Comparison of ENCODE assay signal across 1 mouse cellular context in genomic region chr8:57576238-57576637, GRCm38 (mm10).
TF ChIP-seq lines count a peak whose summit lies in the region.

No protein-coding gene starts in this region.

TF ChIP-seq in MEL, 35 proteins besides CTCF, POLR2A, EP300 and RAD21 (continued from another document):
- TF ChIP-seq UBTF (IDR thresholded peaks at IDR 0.05; ENCODE audit: borderline replicate concordance, insufficient read depth, low read depth, low read length), result 0 out of 2 replicates have a peak, but pooled peaks have one; percentile 38
- TF ChIP-seq NELFE (IDR thresholded peaks at IDR 0.05; ENCODE audit: low read depth, low read length), result peak; percentile 86
- TF ChIP-seq ZC3H11A (IDR thresholded peaks at IDR 0.05; ENCODE audit: low read depth, low read length), result no peak
- peak; percentile 35; the same call in 1 of the 2 replicates for TF ChIP-seq BHLHE40 (IDR thresholded peaks at IDR 0.05; ENCODE audit: borderline replicate concordance, low read depth, low read length)
- no peak for TF ChIP-seq MEF2A (IDR thresholded peaks at IDR 0.05; ENCODE audit: extremely low read depth, insufficient replicate concordance, low read depth, low read length, poor library complexity, severe bottlenecking)
- peak; percentile 81 for TF ChIP-seq TBP (IDR thresholded peaks at IDR 0.05; ENCODE audit: low read depth, low read length)
- peak; percentile 58 for TF ChIP-seq MAX (IDR thresholded peaks at IDR 0.05; ENCODE audit: low read length)
- peak; percentile 25; the same call in 1 of the 2 replicates for TF ChIP-seq SMC3 (IDR thresholded peaks at IDR 0.05; ENCODE audit: low read depth, low read length)
- peak; percentile 91 for TF ChIP-seq TCF12 (IDR thresholded peaks at IDR 0.05; ENCODE audit: low read depth, low read length)
- TF ChIP-seq MYB (IDR thresholded peaks at IDR 0.05; ENCODE audit: low read depth, low read length), result peak; percentile 93
- TF ChIP-seq E2F4 (IDR thresholded peaks at IDR 0.05; ENCODE audit: borderline replicate concordance, low read depth, low read length), result no peak
- peak; percentile 25; the same call in 1 of the 2 replicates for TF ChIP-seq ZNF384 (IDR thresholded peaks at IDR 0.05; ENCODE audit: low read depth, low read length)
- peak; percentile 58; the same call in 1 of the 2 replicates for TF ChIP-seq ELF1 (IDR thresholded peaks at IDR 0.05; ENCODE audit: low read depth, low read length)
- peak; percentile 75 for TF ChIP-seq RCOR1 (IDR thresholded peaks at IDR 0.05; ENCODE audit: low read depth, low read length)
- peak; percentile 91 for TF ChIP-seq GATA1 (IDR thresholded peaks at IDR 0.05; ENCODE audit: low read depth, low read length)
- TF ChIP-seq ZKSCAN1 (IDR thresholded peaks at IDR 0.05; ENCODE audit: low read depth, low read length), result no peak
- peak; percentile 69; the same call in 1 of the 2 replicates for TF ChIP-seq POLR2AphosphoS2 (IDR thresholded peaks at IDR 0.05; ENCODE audit: low read length)
